Mouse (Mus musculus) heart, postnatal 0 days (tissue): ENCODE data around the gene Gpr132. TPM values are rescaled to one million over a fixed set of nuclear protein-coding genes. Genes with fewer than 3 reads are reported as not detected.

Experiments
- ATAC-seq: fragments of 200-750 bp; cut with Nextera tagmentation; 2 replicates; pipeline ENCODE4 v1.8.0; 2017; ENCODE audit warnings: low read depth, moderate number of reproducible peaks, moderate library complexity; ENCODE audit not compliant: insufficient read depth
- DNase-seq: peaks from one replicate; pipeline ENCODE4 v3.0.0-alpha.2; 2016; ENCODE audit warnings: low spot score
- H3K27ac ChIP-seq: fragments of 300-500 bp; sonication (generic); 2 replicates; pipeline ENCODE4 v1.5.1; 2014; ENCODE audit warnings: low read depth, mild to moderate bottlenecking
- H3K27me3 ChIP-seq: fragments of 300-500 bp; sonication (generic); 2 replicates; pipeline ENCODE4 v1.6.1; 2014; ENCODE audit warnings: low read length, mixed read lengths; ENCODE audit not compliant: control insufficient read depth, insufficient read depth
- H3K36me3 ChIP-seq: fragments of 300-500 bp; sonication (generic); replicated peaks from 2 replicates; pipeline ENCODE4 v1.6.1; 2014; ENCODE audit warnings: low read length, mixed read lengths; ENCODE audit not compliant: control insufficient read depth, insufficient read depth
- H3K4me1 ChIP-seq: fragments of 300-500 bp; sonication (generic); 2 replicates; pipeline ENCODE4 v1.6.1; 2014; ENCODE audit warnings: antibody characterized with exemption; ENCODE audit not compliant: control insufficient read depth, insufficient read depth
- H3K4me2 ChIP-seq: fragments of 300-500 bp; sonication (generic); 2 replicates; pipeline ENCODE4 v1.6.1; 2014; ENCODE audit warnings: low read depth, mild to moderate bottlenecking, low read length, moderate library complexity
- H3K4me3 ChIP-seq: fragments of 300-500 bp; sonication (generic); 2 replicates; pipeline ENCODE4 v1.5.1; 2014; ENCODE audit warnings: low read depth, low read length
- H3K9ac ChIP-seq: fragments of 300-500 bp; sonication (generic); replicated peaks from 2 replicates; pipeline ENCODE4 v1.6.1; 2014; ENCODE audit warnings: low read depth, low read length, mixed read lengths
- H3K9me3 ChIP-seq: fragments of 300-500 bp; sonication (generic); replicated peaks from 2 replicates; pipeline ENCODE4 v1.6.1; 2016; ENCODE audit warnings: low read length; ENCODE audit not compliant: control insufficient read depth
- CTCF ChIP-seq: IDR thresholded peaks from 2 replicates; pipeline ENCODE4 v1.5.1; 2016; ENCODE audit warnings: antibody characterized with exemption, control low read depth, low read depth
- EP300 ChIP-seq: IDR thresholded peaks from 2 replicates; pipeline ENCODE4 v1.6.1; 2016; ENCODE audit warnings: antibody characterized with exemption, low read depth
- WGBS: fragments of 180-500 bp; shearing (Covaris S2); extraction: QIAGEN DNeasy Blood & Tissue Kit; methylation state at CpG from one replicate; pipeline ENCODE4 v1.1.7; 2014; 5-methylcytosine and 5-hydroxymethylcytosine counted together
- polyA plus RNA-seq: library from polyadenylated mRNA; unstranded; fragments of >200 nt; fragmentation: Nextera tagmentation; extraction: Ambion mirVana; gene quantifications from 2 replicates; pipeline ENCODE4 v1.2.1, GENCODE M21; 2015
- total RNA-seq: library from RNA; depleted of rRNA; stranded (reverse); fragments of >200 nt; gene quantifications from 2 replicates; pipeline ENCODE4 v1.2.3, GENCODE M21; 2014; ENCODE audit warnings: low replicate concordance

The Gpr132 gene
- total and polyA plus RNA-seq, 2 experiments from 2014 or later, result 0.04 to 0.38 TPM

- ATAC-seq, result no peak
- no peak overlapping the region for H3K9ac ChIP-seq
- no peak for DNase-seq
- H3K4me3 ChIP-seq, result no peak overlapping the region
- no peak overlapping the region for H3K4me2 ChIP-seq
- peaks cover 29% of the 10 kb centered on the region for H3K36me3 ChIP-seq
- no peaks in the 10 kb centered on the region for H3K27me3 ChIP-seq
- no peak overlapping the region for H3K27ac ChIP-seq
- H3K9me3 ChIP-seq, result no peaks in the 10 kb centered on the region
- 87% methylated on average over 7 of the region's 7 CpGs for WGBS
- H3K4me1 ChIP-seq, result peaks cover 26% of the 10 kb centered on the region
- TF ChIP-seq CTCF (no peak), EP300 (no peak)
These were observed 54.7 kb downstream of the Gpr132 start for GRCm38 (mm10) chr12:112813370-112813769.

DNA sequence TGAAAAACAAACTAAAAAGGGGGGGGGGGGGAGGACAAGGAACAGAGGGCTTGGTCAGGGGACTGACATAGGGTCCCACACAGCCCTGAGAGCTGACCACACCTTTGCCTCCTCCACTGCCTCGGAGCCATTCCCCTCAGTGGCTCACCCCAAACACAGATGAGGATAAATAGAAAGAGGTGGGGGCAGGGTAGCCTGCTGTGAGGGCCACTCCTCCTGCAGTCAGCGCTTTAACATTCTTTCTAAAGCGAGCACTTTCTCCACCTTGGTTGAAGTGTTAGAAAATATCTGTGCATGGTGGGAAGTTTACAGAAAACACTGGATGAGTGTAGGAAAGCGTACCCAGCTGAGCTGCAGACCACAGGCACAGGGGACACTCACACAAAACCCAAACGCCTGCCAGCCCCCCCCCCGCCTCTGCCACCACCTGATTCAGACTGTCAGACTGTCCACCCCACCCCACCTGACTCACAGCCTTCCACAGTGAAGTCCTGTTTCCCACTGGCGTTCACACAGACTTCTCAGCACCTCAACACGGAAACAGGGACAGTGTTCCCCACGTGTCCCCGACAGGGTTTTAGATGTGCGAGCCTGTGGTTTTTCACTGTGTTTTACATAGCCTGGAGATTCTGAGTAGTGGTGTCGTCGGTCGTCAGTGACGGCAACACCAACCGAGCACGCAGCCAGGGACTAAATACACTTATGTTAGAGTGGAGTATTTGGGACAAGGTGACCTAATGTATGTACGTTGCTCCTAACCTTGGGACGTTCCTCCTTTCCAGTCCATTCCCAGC is 57.7 kb downstream of the Gpr132 start:
- H3K4me3 ChIP-seq, result peak overlapping the region; percentile 58
- no peak overlapping the region for H3K9ac ChIP-seq
- no peaks in the 10 kb centered on the region for H3K27me3 ChIP-seq
- peaks cover 26% of the 10 kb centered on the region for H3K4me1 ChIP-seq
- no peak for TF ChIP-seq CTCF
- no peak for TF ChIP-seq EP300
- peaks cover 13% of the 10 kb centered on the region; the same call in 1 of the 2 replicates for H3K36me3 ChIP-seq
- peak overlapping the region; percentile 83 for H3K4me2 ChIP-seq
- no peak for DNase-seq
- 43% methylated on average over 19 of the region's 19 CpGs for WGBS
- ATAC-seq, result no peak
- no peaks in the 10 kb centered on the region for H3K9me3 ChIP-seq
- H3K27ac ChIP-seq, result no peak overlapping the region

GRCm38 (mm10) chr12:112809641-112810040 is 58.4 kb downstream of the Gpr132 start:
- no peaks in the 10 kb centered on the region for H3K9me3 ChIP-seq
- H3K9ac ChIP-seq, result peak overlapping the region; percentile 57
- WGBS, result 13% methylated on average over 8 of the region's 8 CpGs
- H3K4me2 ChIP-seq, result peak overlapping the region; percentile 83
- H3K4me3 ChIP-seq, result peak overlapping the region; percentile 58
- no peak for DNase-seq
- peaks cover 26% of the 10 kb centered on the region for H3K4me1 ChIP-seq
- no peak overlapping the region for H3K27ac ChIP-seq
- H3K36me3 ChIP-seq, result peaks cover 11% of the 10 kb centered on the region; the same call in 1 of the 2 replicates
- no peaks in the 10 kb centered on the region for H3K27me3 ChIP-seq
- TF ChIP-seq CTCF, result no peak
- no peak for TF ChIP-seq EP300
- ATAC-seq, result no peak

DNA sequence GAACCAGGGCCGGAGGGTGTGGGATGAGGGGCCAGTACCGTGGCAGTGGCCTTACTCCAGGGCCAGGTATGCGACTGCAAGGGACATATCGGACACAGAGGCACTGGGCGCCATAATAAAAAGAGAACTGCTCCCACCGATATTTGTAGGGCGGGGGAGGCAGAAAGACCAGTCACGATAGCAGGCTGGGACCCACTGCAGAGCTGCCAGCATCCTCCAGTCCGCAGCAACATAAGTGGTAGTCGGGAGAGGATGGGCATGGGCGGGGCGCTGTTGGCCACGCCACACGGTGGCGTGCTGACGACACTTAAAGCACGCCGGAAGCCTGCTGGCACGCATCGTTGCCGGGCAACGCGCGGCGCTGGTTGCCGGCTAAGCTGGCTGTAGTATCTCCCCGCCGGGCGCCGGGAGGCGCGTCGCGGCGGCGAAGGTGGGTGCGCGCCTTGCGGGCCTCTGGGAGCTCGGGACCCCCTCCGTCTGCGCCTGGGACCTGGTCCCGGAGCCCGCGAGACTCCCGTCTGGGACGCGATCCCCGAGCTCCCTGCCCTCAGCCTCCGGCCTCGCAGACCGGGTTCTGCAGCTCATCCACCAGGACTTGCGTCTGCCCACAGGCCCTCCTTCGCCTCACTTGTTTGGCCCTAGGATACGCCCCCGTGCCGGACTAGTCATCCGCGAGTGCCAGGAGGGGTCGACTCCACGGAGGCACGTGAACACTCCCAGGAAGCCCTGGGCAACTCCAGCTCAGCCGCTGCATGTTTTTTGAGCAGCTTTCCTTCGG is 59.3 kb downstream of the Gpr132 start, which contains the start of gene Clba1:
Gene Clba1, plus strand, starts transcription at position 351 of the 778 bp plus-strand sequence.
- WGBS, result 1% methylated on average over 56 of the region's 64 CpGs
- H3K36me3 ChIP-seq, result 0 out of 2 replicates have a peak, but pooled peaks cover 2% of the 10 kb centered on the region
- peaks cover 26% of the 10 kb centered on the region for H3K4me1 ChIP-seq
- ATAC-seq, result peak; percentile 85
- H3K4me2 ChIP-seq, result peak within 1 kb of the TSS; percentile 83
- DNase-seq, result peak; percentile 89
- peak within 1 kb of the TSS; percentile 58 for H3K4me3 ChIP-seq
- TF ChIP-seq EP300 (no peak), CTCF (peak; percentile 46)
- H3K27ac ChIP-seq, result peak within 1 kb of the TSS; percentile 21
- H3K9me3 ChIP-seq, result no peaks in the 10 kb centered on the region
- no peaks in the 10 kb centered on the region for H3K27me3 ChIP-seq
- peak within 1 kb of the TSS; percentile 57 for H3K9ac ChIP-seq

- Histone ChIP-seq H3K4me3 (peak overlapping the region; percentile 58), H3K36me3 (no peaks in the 10 kb centered on the region), H3K9me3 (no peaks in the 10 kb centered on the region), H3K4me2 (peak overlapping the region; percentile 83), H3K4me1 (peaks cover 26% of the 10 kb centered on the region), H3K9ac (no peak overlapping the region), H3K27ac (no peak overlapping the region), H3K27me3 (no peaks in the 10 kb centered on the region)
- no peak for ATAC-seq
- DNase-seq, result no peak
- 74% methylated on average over 5 of the region's 5 CpGs for WGBS
- TF ChIP-seq EP300 (no peak), CTCF (no peak)
These were observed 59.8 kb downstream of the Gpr132 start for GRCm38 (mm10) chr12:112808212-112808586.
